Mouse (Mus musculus) hindbrain, embryonic 14.5 days (tissue): ENCODE data around the gene Rnf215. TPM values are rescaled to one million over a fixed set of nuclear protein-coding genes. Genes with fewer than 3 reads are reported as not detected.
A peak's percentile ranks its signal among the peaks of the same experiment; 100 is the strongest.

ENCODE experiments used
- ATAC-seq: fragments of 200-750 bp; cut with Nextera tagmentation; 2 replicates; pipeline ENCODE4 v1.8.0; 2017; ENCODE audit warnings: moderate number of reproducible peaks, mild to moderate bottlenecking, moderate TSS enrichment, moderate library complexity; ENCODE audit not compliant: low FRiP score
- DNase-seq: peaks from one replicate; pipeline ENCODE4 v3.0.0-alpha.2; 2015; ENCODE audit warnings: low spot score
- H3K27ac ChIP-seq: fragments of 300-500 bp; sonication (generic); 2 replicates; pipeline ENCODE4 v1.5.1; 2014; ENCODE audit warnings: mild to moderate bottlenecking, moderate library complexity
- H3K27me3 ChIP-seq: fragments of 300-500 bp; sonication (generic); 2 replicates; pipeline ENCODE4 v1.6.1; 2014; ENCODE audit warnings: mild to moderate bottlenecking, low read length, mixed read lengths; ENCODE audit not compliant: control insufficient read depth, insufficient read depth
- H3K36me3 ChIP-seq: fragments of 300-500 bp; sonication (generic); replicated peaks from 2 replicates; pipeline ENCODE4 v1.6.1; 2014; ENCODE audit not compliant: control insufficient read depth, insufficient read depth
- H3K4me1 ChIP-seq: fragments of 300-500 bp; sonication (generic); replicated peaks from 2 replicates; pipeline ENCODE4 v1.6.1; 2014; ENCODE audit warnings: antibody characterized with exemption, low read length, mixed read lengths; ENCODE audit not compliant: control insufficient read depth, insufficient read depth
- H3K4me2 ChIP-seq: fragments of 300-500 bp; sonication (generic); replicated peaks from 2 replicates; pipeline ENCODE4 v1.6.1; 2014; ENCODE audit warnings: mild to moderate bottlenecking, moderate library complexity
- H3K4me3 ChIP-seq: fragments of 300-500 bp; sonication (generic); replicated peaks from 2 replicates; pipeline ENCODE4 v1.5.1; 2014; ENCODE audit warnings: mild to moderate bottlenecking, low read length
- H3K9ac ChIP-seq: fragments of 300-500 bp; sonication (generic); 2 replicates; pipeline ENCODE4 v1.6.1; 2014
- H3K9me3 ChIP-seq: fragments of 300-500 bp; sonication (generic); 2 replicates; pipeline ENCODE4 v1.6.1; 2016; ENCODE audit warnings: low read length; ENCODE audit not compliant: control insufficient read depth
- WGBS: fragments of 180-500 bp; shearing (Covaris S2); extraction: QIAGEN DNeasy Blood & Tissue Kit; methylation state at CpG from one replicate; pipeline ENCODE4 v1.1.7; 2014; 5-methylcytosine and 5-hydroxymethylcytosine counted together
- polyA plus RNA-seq: library from polyadenylated mRNA; unstranded; fragments of >200 nt; fragmentation: Nextera tagmentation; extraction: Ambion mirVana; gene quantifications from 2 replicates; pipeline ENCODE4 v1.2.1, GENCODE M21; 2014

Gene Rnf215
- polyA plus RNA-seq, 1 experiment from 2014 or later = 48.2 TPM

GRCm38 (mm10) chr11:4134400-4134799 is 602 bp upstream of the Rnf215 start:
- Histone ChIP-seq H3K9ac (peak overlapping the region; percentile 98; the same call in 1 of the 2 replicates), H3K4me2 (peak overlapping the region; percentile 85; the same call in 1 of the 2 replicates), H3K27ac (0 out of 2 replicates have a peak overlapping the region, but pooled peaks have one; percentile 92), H3K4me1 (peaks cover 17% of the 10 kb centered on the region), H3K4me3 (peak overlapping the region; percentile 92; the same call in 1 of the 2 replicates), H3K27me3 (no peaks in the 10 kb centered on the region), H3K9me3 (no peaks in the 10 kb centered on the region), H3K36me3 (peaks cover 22% of the 10 kb centered on the region)
- 59% methylated on average over 6 of the region's 6 CpGs for WGBS
- ATAC-seq = no peak
- no peak for DNase-seq

GRCm38 (mm10) chr11:4138964-4139363 is 4.0 kb downstream of the Rnf215 start:
- no peak overlapping the region for H3K4me3 ChIP-seq
- no peak for ATAC-seq
- H3K27ac ChIP-seq = no peak overlapping the region
- DNase-seq = no peak
- no peak overlapping the region for H3K9ac ChIP-seq
- H3K36me3 ChIP-seq = peaks cover 68% of the 10 kb centered on the region
- H3K9me3 ChIP-seq = no peaks in the 10 kb centered on the region
- H3K4me1 ChIP-seq = peaks cover 17% of the 10 kb centered on the region
- H3K27me3 ChIP-seq = no peaks in the 10 kb centered on the region
- 57% methylated on average over 2 of the region's 2 CpGs for WGBS
- no peak overlapping the region for H3K4me2 ChIP-seq

- Histone ChIP-seq H3K9ac (no peak overlapping the region), H3K9me3 (no peaks in the 10 kb centered on the region), H3K4me1 (peaks cover 8% of the 10 kb centered on the region), H3K36me3 (peaks cover 74% of the 10 kb centered on the region), H3K4me2 (no peak overlapping the region), H3K27ac (no peak overlapping the region), H3K27me3 (no peaks in the 10 kb centered on the region), H3K4me3 (no peak overlapping the region)
- ATAC-seq (no peak), DNase-seq (no peak)
Observed at GRCm38 (mm10) chr11:4141505-4141904, 6.5 kb downstream of the Rnf215 start.

- Histone ChIP-seq H3K36me3 (peaks cover 72% of the 10 kb centered on the region), H3K9me3 (no peaks in the 10 kb centered on the region), H3K4me3 (no peak overlapping the region), H3K9ac (no peak overlapping the region), H3K27ac (no peak overlapping the region), H3K4me1 (no peaks in the 10 kb centered on the region; the same call in 1 of the 2 replicates), H3K4me2 (no peak overlapping the region), H3K27me3 (no peaks in the 10 kb centered on the region)
- WGBS = 84% methylated on average over 4 of the region's 4 CpGs
- no peak for ATAC-seq
- no peak for DNase-seq
Observed at GRCm38 (mm10) chr11:4142352-4142751, 7.3 kb downstream of the Rnf215 start.

- H3K4me2 ChIP-seq = no peak overlapping the region
- 88% methylated on average over 21 of the region's 21 CpGs for WGBS
- no peaks in the 10 kb centered on the region for H3K9me3 ChIP-seq
- peaks cover 69% of the 10 kb centered on the region for H3K36me3 ChIP-seq
- H3K4me3 ChIP-seq = no peak overlapping the region
- no peak overlapping the region for H3K27ac ChIP-seq
- DNase-seq (no peak), ATAC-seq (no peak)
- no peaks in the 10 kb centered on the region for H3K27me3 ChIP-seq
- H3K9ac ChIP-seq = no peak overlapping the region
- H3K4me1 ChIP-seq = no peaks in the 10 kb centered on the region
Observed at GRCm38 (mm10) chr11:4143281-4144062, 8.5 kb downstream of the Rnf215 start.

- DNase-seq = no peak
- H3K4me3 ChIP-seq = no peak overlapping the region
- no peaks in the 10 kb centered on the region for H3K27me3 ChIP-seq
- no peak overlapping the region for H3K27ac ChIP-seq
- 82% methylated on average over 6 of the region's 6 CpGs for WGBS
- no peak overlapping the region for H3K9ac ChIP-seq
- no peaks in the 10 kb centered on the region for H3K4me1 ChIP-seq
- H3K9me3 ChIP-seq = no peaks in the 10 kb centered on the region
- peaks cover 40% of the 10 kb centered on the region for H3K36me3 ChIP-seq
- no peak for ATAC-seq
- H3K4me2 ChIP-seq = no peak overlapping the region
Observed at GRCm38 (mm10) chr11:4146381-4146780, 11.4 kb downstream of the Rnf215 start.

GRCm38 (mm10) chr11:4147098-4147497 is 12.1 kb downstream of the Rnf215 start:
- WGBS = 86% methylated on average over 10 of the region's 10 CpGs
- ATAC-seq = no peak

GRCm38 (mm10) chr11:4148120-4148519 is 13.1 kb downstream of the Rnf215 start:
- peaks cover 23% of the 10 kb centered on the region for H3K36me3 ChIP-seq
- 89% methylated on average over 5 of the region's 5 CpGs for WGBS
- ATAC-seq = no peak
- no peaks in the 10 kb centered on the region for H3K4me1 ChIP-seq
- no peak overlapping the region for H3K9ac ChIP-seq
- no peak overlapping the region for H3K4me2 ChIP-seq
- H3K27me3 ChIP-seq = no peaks in the 10 kb centered on the region
- H3K9me3 ChIP-seq = no peaks in the 10 kb centered on the region
- H3K27ac ChIP-seq = no peak overlapping the region
- no peak overlapping the region for H3K4me3 ChIP-seq
- no peak for DNase-seq

More at GRCm38 (mm10) chr11:4147098-4147497, 12.1 kb downstream of the Rnf215 start:
- no peak overlapping the region for H3K9ac ChIP-seq
- DNase-seq = no peak
- peaks cover 33% of the 10 kb centered on the region for H3K36me3 ChIP-seq
- H3K27me3 ChIP-seq = no peaks in the 10 kb centered on the region
- no peak overlapping the region for H3K4me2 ChIP-seq
- H3K9me3 ChIP-seq = no peaks in the 10 kb centered on the region
- no peak overlapping the region for H3K27ac ChIP-seq
- no peak overlapping the region for H3K4me3 ChIP-seq
- H3K4me1 ChIP-seq = no peaks in the 10 kb centered on the region

GRCm38 (mm10) chr11:4148536-4149156 is 13.6 kb downstream of the Rnf215 start:
- ATAC-seq = no peak
- Histone ChIP-seq H3K9me3 (no peaks in the 10 kb centered on the region), H3K4me2 (no peak overlapping the region), H3K4me3 (no peak overlapping the region), H3K27ac (no peak overlapping the region), H3K36me3 (peaks cover 18% of the 10 kb centered on the region), H3K9ac (no peak overlapping the region), H3K4me1 (no peaks in the 10 kb centered on the region), H3K27me3 (no peaks in the 10 kb centered on the region)
- 87% methylated on average over 9 of the region's 9 CpGs for WGBS
- DNase-seq = no peak
